Mouse (Mus musculus) kidney, embryonic 16.5 days (tissue): Measurements from ENCODE around the gene Trmt13. TPM values are rescaled to one million over a fixed set of nuclear protein-coding genes. Genes with fewer than 3 reads are reported as not detected.
"Not testable (repeated sequence)": the region's sequence is repeated elsewhere in the genome, so short reads cannot be mapped to it uniquely, and the experiment has no call there.

Experiments
- ATAC-seq: fragments of 200-750 bp; cut with Nextera tagmentation; 2 replicates; pipeline ENCODE4 v1.8.0; 2017; ENCODE audit warnings: moderate TSS enrichment; ENCODE audit not compliant: low FRiP score, low TSS enrichment
- H3K27ac ChIP-seq: fragments of 300-500 bp; sonication (generic); 2 replicates; pipeline ENCODE4 v1.5.1; 2014; ENCODE audit warnings: low read length
- H3K27me3 ChIP-seq: fragments of 300-500 bp; sonication (generic); 2 replicates; pipeline ENCODE4 v1.6.1; 2014; ENCODE audit warnings: low read length, control low read depth, mixed read lengths; ENCODE audit not compliant: insufficient read depth
- H3K36me3 ChIP-seq: fragments of 300-500 bp; sonication (generic); 2 replicates; pipeline ENCODE4 v1.6.1; 2014; ENCODE audit warnings: low read length, control low read depth, mixed read lengths; ENCODE audit not compliant: insufficient read depth
- H3K4me1 ChIP-seq: fragments of 300-500 bp; sonication (generic); 2 replicates; pipeline ENCODE4 v1.6.1; 2014; ENCODE audit warnings: low read length, control low read depth, mixed read lengths; ENCODE audit not compliant: insufficient read depth
- H3K4me2 ChIP-seq: fragments of 300-500 bp; sonication (generic); replicated peaks from 2 replicates; pipeline ENCODE4 v1.6.1; 2014; ENCODE audit warnings: low read depth, low read length
- H3K4me3 ChIP-seq: fragments of 300-500 bp; sonication (generic); 2 replicates; pipeline ENCODE4 v1.5.1; 2014; ENCODE audit warnings: mild to moderate bottlenecking, low read length
- H3K9ac ChIP-seq: fragments of 300-500 bp; sonication (generic); replicated peaks from 2 replicates; pipeline ENCODE4 v1.6.1; 2014; ENCODE audit warnings: low read length
- H3K9me3 ChIP-seq: fragments of 300-500 bp; sonication (generic); 2 replicates; pipeline ENCODE4 v1.6.1; 2016; ENCODE audit warnings: low read length, control low read depth
- WGBS: fragments of 180-500 bp; shearing (Covaris S2); extraction: QIAGEN DNeasy Blood & Tissue Kit; methylation state at CpG from one replicate; pipeline ENCODE4 v1.1.7; 2014; 5-methylcytosine and 5-hydroxymethylcytosine counted together
- polyA plus RNA-seq: library from polyadenylated mRNA; unstranded; fragments of >200 nt; fragmentation: Nextera tagmentation; extraction: Ambion mirVana; gene quantifications from 2 replicates; pipeline ENCODE4 v1.2.1, GENCODE M21; 2015

Trmt13 gene
- 22.5 and 28.1 TPM in 2 replicates for polyA plus RNA-seq

GRCm38 (mm10) chr3:116614295-116614892 lies at the start of gene Trmt13:
Gene Trmt13, minus strand, starts transcription at chr3:116614587.
- H3K36me3 ChIP-seq: peaks cover 45% of the 10 kb centered on the region
- 88% methylated on average over 10 of the region's 10 CpGs for WGBS
- H3K27ac ChIP-seq: no peak within 1 kb of the TSS
- H3K9me3 ChIP-seq: no peaks in the 10 kb centered on the region
- H3K9ac ChIP-seq: no peak within 1 kb of the TSS
- no peak within 1 kb of the TSS for H3K4me2 ChIP-seq
- ATAC-seq: no peak
- H3K4me1 ChIP-seq: no peaks in the 10 kb centered on the region
- H3K27me3 ChIP-seq: no peaks in the 10 kb centered on the region
- H3K4me3 ChIP-seq: no peak within 1 kb of the TSS

- peaks cover under 1% of the 10 kb centered on the region; the same call in 1 of the 2 replicates for H3K36me3 ChIP-seq
- no peaks in the 10 kb centered on the region for H3K9me3 ChIP-seq
- under 1% methylated on average over 39 of the region's 39 CpGs for WGBS
- no peaks in the 10 kb centered on the region for H3K27me3 ChIP-seq
- peak within 1 kb of the TSS; percentile 95 for H3K4me3 ChIP-seq
- H3K27ac ChIP-seq: peak within 1 kb of the TSS; percentile 96
- H3K9ac ChIP-seq: peak within 1 kb of the TSS; percentile 99
- ATAC-seq: peak; percentile 98
- peaks cover 26% of the 10 kb centered on the region for H3K4me1 ChIP-seq
- H3K4me2 ChIP-seq: peak within 1 kb of the TSS; percentile 65
Measured at GRCm38 (mm10) chr3:116662463-116662863, 48.1 kb upstream of the Trmt13 start, which contains the start of gene Mfsd14a. Gene Mfsd14a, minus strand, starts transcription at chr3:116662677.

- Histone ChIP-seq H3K4me1 (peaks cover 26% of the 10 kb centered on the region), H3K9ac (peak overlapping the region; percentile 99), H3K27ac (peak overlapping the region; percentile 96), H3K9me3 (no peaks in the 10 kb centered on the region), H3K4me2 (peak overlapping the region; percentile 65), H3K4me3 (peak overlapping the region; percentile 95), H3K27me3 (no peaks in the 10 kb centered on the region), H3K36me3 (no peaks in the 10 kb centered on the region)
- WGBS: 0% methylated on average over 67 of the region's 68 CpGs
- peak; percentile 87 for ATAC-seq
Measured at GRCm38 (mm10) chr3:116661870-116662414, 47.6 kb upstream of the Trmt13 start.

- no peak for ATAC-seq
- 3% methylated on average over 16 of the region's 16 CpGs for WGBS
- Histone ChIP-seq H3K9ac (peak overlapping the region; percentile 99), H3K4me3 (peak overlapping the region; percentile 95), H3K36me3 (no peaks in the 10 kb centered on the region), H3K4me2 (peak overlapping the region; percentile 65), H3K4me1 (peaks cover 26% of the 10 kb centered on the region), H3K27me3 (no peaks in the 10 kb centered on the region), H3K9me3 (no peaks in the 10 kb centered on the region), H3K27ac (peak overlapping the region; percentile 96)
Measured at GRCm38 (mm10) chr3:116661288-116661869, 47.0 kb upstream of the Trmt13 start.

- Histone ChIP-seq H3K4me1 (peaks cover 26% of the 10 kb centered on the region), H3K36me3 (no peaks in the 10 kb centered on the region), H3K27ac (no peak overlapping the region), H3K4me2 (0 out of 2 replicates have a peak overlapping the region, but pooled peaks have one; percentile 14), H3K9ac (no peak overlapping the region), H3K4me3 (0 out of 2 replicates have a peak overlapping the region, but pooled peaks have one; percentile 2), H3K9me3 (no peaks in the 10 kb centered on the region), H3K27me3 (no peaks in the 10 kb centered on the region)
- WGBS: 77% methylated on average over 13 of the region's 13 CpGs
- ATAC-seq: no peak
Measured at GRCm38 (mm10) chr3:116659856-116660430, 45.6 kb upstream of the Trmt13 start.

GRCm38 (mm10) chr3:116658928-116659565 lies 44.7 kb upstream of the Trmt13 start:
- Histone ChIP-seq H3K4me1 (peaks cover 26% of the 10 kb centered on the region), H3K4me2 (peak overlapping the region; percentile 8; the same call in 1 of the 2 replicates), H3K9me3 (no peaks in the 10 kb centered on the region)

GRCm38 (mm10) chr3:116656184-116656965 lies 42.0 kb upstream of the Trmt13 start:
- H3K9ac ChIP-seq: no peak overlapping the region
- 76% methylated on average over 7 of the region's 7 CpGs for WGBS

More at GRCm38 (mm10) chr3:116658928-116659565, 44.7 kb upstream of the Trmt13 start:
- Histone ChIP-seq H3K4me3 (no peak overlapping the region), H3K27ac (no peak overlapping the region), H3K9ac (no peak overlapping the region; the same call in 1 of the 2 replicates), H3K36me3 (no peaks in the 10 kb centered on the region), H3K27me3 (no peaks in the 10 kb centered on the region)
- no peak for ATAC-seq
- WGBS: 60% methylated on average over 15 of the region's 15 CpGs

GRCm38 (mm10) chr3:116654051-116654450 lies 39.7 kb upstream of the Trmt13 start:
- not testable (repeated sequence) for H3K9ac ChIP-seq, H3K9me3 ChIP-seq, H3K36me3 ChIP-seq, ATAC-seq, H3K27me3 ChIP-seq, H3K4me2 ChIP-seq, H3K4me3 ChIP-seq, H3K4me1 ChIP-seq, H3K27ac ChIP-seq
- 95% methylated on average over 11 of the region's 11 CpGs for WGBS

More at GRCm38 (mm10) chr3:116656184-116656965, 42.0 kb upstream of the Trmt13 start:
- Histone ChIP-seq H3K9me3 (no peaks in the 10 kb centered on the region), H3K36me3 (no peaks in the 10 kb centered on the region), H3K4me3 (no peak overlapping the region), H3K27me3 (no peaks in the 10 kb centered on the region), H3K27ac (no peak overlapping the region), H3K4me2 (no peak overlapping the region), H3K4me1 (peaks cover 26% of the 10 kb centered on the region)
- no peak for ATAC-seq
